Mouse (Mus musculus) lung, postnatal 0 days (tissue): ENCODE results near the gene Chmp4b.

Experiments
- CTCF ChIP-seq: IDR thresholded peaks from 2 replicates; pipeline ENCODE4 v1.5.1; 2016; ENCODE audit warnings: antibody characterized with exemption, mild to moderate bottlenecking
- EP300 ChIP-seq: IDR thresholded peaks from 2 replicates; pipeline ENCODE4 v1.6.1; 2016; ENCODE audit warnings: antibody characterized with exemption, mild to moderate bottlenecking, control low read depth

DNA sequence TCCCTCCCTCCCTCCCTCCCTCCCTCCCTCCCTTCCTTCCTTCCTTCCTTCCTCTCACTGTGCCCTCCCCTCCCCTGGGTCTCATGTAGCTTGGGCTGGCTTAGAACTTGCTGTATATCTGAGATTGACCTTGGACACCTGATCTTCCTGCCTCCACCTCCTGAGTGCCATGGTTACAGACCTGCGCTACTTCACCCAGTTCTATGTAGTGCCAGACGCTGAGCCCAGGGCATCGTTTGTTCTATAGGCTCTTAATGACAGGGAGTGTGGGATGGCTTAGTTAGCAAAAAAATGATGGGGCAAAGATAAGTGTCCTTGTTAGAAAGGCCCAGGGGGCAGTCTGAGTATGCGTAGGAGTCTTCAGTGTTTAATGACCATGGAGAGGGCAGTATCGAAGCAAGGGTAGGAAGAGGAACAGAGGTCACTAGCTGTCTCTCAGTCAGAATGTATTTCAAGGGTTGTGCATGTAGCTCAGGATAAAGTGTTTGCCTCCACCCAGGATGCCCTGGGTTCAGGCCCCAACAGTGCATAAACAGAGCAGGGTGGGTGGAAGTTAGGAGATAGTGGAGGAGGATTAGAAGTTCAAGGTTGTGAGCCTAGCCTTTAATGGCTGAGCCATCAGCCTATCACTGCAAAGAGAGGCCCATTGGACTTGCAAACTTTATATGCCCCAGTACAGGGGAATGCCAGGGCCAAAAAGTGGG is 18.3 kb upstream of the Chmp4b start:
- TF ChIP-seq EP300 (no peak), CTCF (no peak)
